Mouse (Mus musculus) cerebellum, adult 2 months (tissue): ENCODE data around the gene Caln1. TPM values are rescaled to one million over a fixed set of nuclear protein-coding genes. Genes with fewer than 3 reads are reported as not detected.
A peak's percentile ranks its signal among the peaks of the same experiment; 100 is the strongest.

ENCODE experiments used
- DNase-seq, 2 experiments: peaks; one replicate each; pipeline ENCODE4 v3.0.0; 2021
- H3K27ac ChIP-seq: fragments of 200-500 bp; 2 replicates; pipeline ENCODE4 v1.5.1; 2012; ENCODE audit warnings: low read length, control low read depth, inconsistent platforms; ENCODE audit not compliant: insufficient read depth
- H3K27me3 ChIP-seq: fragments of 200-500 bp; 2 replicates; pipeline ENCODE4 v1.6.1; 2012; ENCODE audit warnings: inconsistent platforms, mild to moderate bottlenecking, low read length, moderate library complexity; ENCODE audit not compliant: control insufficient read depth, insufficient read depth
- H3K4me1 ChIP-seq: fragments of 200-500 bp; 2 replicates; pipeline ENCODE4 v1.6.1; 2011; ENCODE audit warnings: low read length; ENCODE audit not compliant: control insufficient read depth, insufficient read depth
- H3K4me3 ChIP-seq: fragments of 200-500 bp; replicated peaks from 2 replicates; pipeline ENCODE3; 2011; ENCODE audit warnings: mild to moderate bottlenecking, low read depth, low read length, control low read depth; ENCODE audit not compliant: insufficient read depth
- CTCF ChIP-seq: fragments of 200-500 bp; IDR thresholded peaks from 2 replicates; pipeline ENCODE4 v1.5.1; 2011; ENCODE audit warnings: low read depth, mild to moderate bottlenecking, control low read depth, low read length, moderate library complexity, borderline replicate concordance; ENCODE audit not compliant: insufficient read depth
- POLR2A ChIP-seq: fragments of 200-500 bp; IDR thresholded peaks from 2 replicates; pipeline ENCODE4 v1.6.1; 2011; ENCODE audit warnings: low read length, control low read depth, borderline replicate concordance; ENCODE audit not compliant: insufficient read depth
- WGBS: fragments of 180-500 bp; shearing (Covaris S2); methylation state at CpG from one replicate; pipeline ENCODE4 v1.1.7; 2018; 5-methylcytosine and 5-hydroxymethylcytosine counted together
- polyA plus RNA-seq: library from polyadenylated mRNA; depleted of rRNA; stranded (reverse); fragments of >200 nt; gene quantifications from 2 replicates; pipeline ENCODE4 v1.2.3, GENCODE M21; 2012

Gene Caln1
- polyA plus RNA-seq, 1 experiment, result 123 TPM

DNA sequence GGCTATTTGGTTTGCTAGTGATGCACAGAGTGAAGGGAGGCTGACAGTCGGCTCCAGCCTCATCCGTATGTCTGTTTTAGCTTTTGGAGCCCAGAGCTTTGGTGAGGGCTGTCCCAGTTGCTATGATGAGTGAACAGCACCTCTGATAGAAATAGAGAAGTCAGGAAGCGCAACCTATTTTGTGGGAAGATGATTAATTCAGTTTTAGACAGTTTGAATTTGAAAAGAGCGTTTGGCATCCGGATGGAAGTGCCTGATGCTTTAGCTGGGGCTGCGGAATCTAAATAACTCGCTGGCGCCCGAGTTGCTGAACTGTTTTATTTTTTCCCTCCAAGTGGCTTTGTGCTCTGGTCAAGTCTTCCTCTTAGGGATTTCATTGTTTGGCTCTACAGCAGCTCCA lies 133.3 kb downstream of the Caln1 start:
- no peak for DNase-seq
- H3K4me3 ChIP-seq, result no peak overlapping the region
- no peaks in the 10 kb centered on the region for H3K27me3 ChIP-seq
- no peak for TF ChIP-seq POLR2A
- TF ChIP-seq CTCF, result no peak
- no peak overlapping the region for H3K27ac ChIP-seq
- 75% methylated on average over 9 of the region's 9 CpGs for WGBS
- H3K4me1 ChIP-seq, result peaks cover 15% of the 10 kb centered on the region

DNA sequence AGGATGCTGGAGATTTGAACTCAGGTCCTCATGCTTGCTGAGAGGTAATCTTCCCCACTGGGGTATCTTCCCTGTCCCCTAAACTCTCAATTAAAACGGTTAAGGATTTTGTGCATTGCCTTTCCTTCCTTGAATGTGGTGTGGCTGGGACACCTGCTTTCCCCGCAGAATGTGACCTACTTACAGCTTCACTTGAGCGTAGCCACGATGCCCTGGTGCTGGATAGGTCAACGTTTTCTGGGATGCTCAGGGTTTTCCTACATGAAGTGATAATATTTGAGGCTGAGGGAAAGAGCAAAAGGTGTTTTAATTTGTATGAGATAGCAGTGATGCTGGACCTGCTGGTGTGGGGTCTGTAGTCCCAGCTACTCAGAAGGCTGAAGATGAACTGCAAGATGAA lies 135.6 kb downstream of the Caln1 start:
- TF ChIP-seq CTCF (no peak), POLR2A (no peak)
- DNase-seq, result peak; percentile 42 to 45
- Histone ChIP-seq H3K4me3 (no peak overlapping the region), H3K27ac (peak overlapping the region; percentile 78; the same call in 1 of the 2 replicates), H3K27me3 (no peaks in the 10 kb centered on the region), H3K4me1 (peaks cover 15% of the 10 kb centered on the region)
- WGBS, result 12% methylated on average over 5 of the region's 5 CpGs

- TF ChIP-seq POLR2A (no peak), CTCF (no peak)
- 59% methylated on average over 2 of the region's 2 CpGs for WGBS
- H3K4me1 ChIP-seq, result peaks cover 8% of the 10 kb centered on the region; the same call in 1 of the 2 replicates
- no peak overlapping the region for H3K4me3 ChIP-seq
- H3K27ac ChIP-seq, result no peak overlapping the region
- peak in 1 of 2 experiments; percentile 23 for DNase-seq
- no peaks in the 10 kb centered on the region for H3K27me3 ChIP-seq
These were observed 141.3 kb downstream of the Caln1 start for GRCm38 (mm10) chr5:130510516-130510915.

DNA sequence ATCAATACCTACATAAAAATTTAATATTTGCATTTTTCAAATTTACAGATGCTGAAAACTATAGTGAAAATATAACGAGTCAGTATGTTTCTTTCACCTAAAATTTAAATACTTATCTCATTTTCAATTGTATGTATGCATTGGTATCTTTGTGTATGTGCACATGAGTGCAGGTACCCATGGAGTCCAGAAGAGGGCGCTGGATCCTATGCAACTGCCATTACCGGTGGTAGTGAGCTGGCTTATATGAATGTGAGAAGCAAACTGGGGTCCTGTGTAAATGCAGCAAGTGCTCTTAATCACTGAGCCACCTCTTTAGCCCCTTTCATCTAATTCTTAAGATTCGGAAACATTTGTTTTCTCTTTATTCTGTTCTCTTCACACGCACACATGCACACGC lies 146.1 kb downstream of the Caln1 start:
- Histone ChIP-seq H3K4me1 (peaks cover 12% of the 10 kb centered on the region), H3K27ac (no peak overlapping the region), H3K27me3 (no peaks in the 10 kb centered on the region), H3K4me3 (no peak overlapping the region)
- no peak for DNase-seq
- no peak for TF ChIP-seq POLR2A
- TF ChIP-seq CTCF, result no peak
- 87% methylated on average over 6 of the region's 6 CpGs for WGBS

DNA sequence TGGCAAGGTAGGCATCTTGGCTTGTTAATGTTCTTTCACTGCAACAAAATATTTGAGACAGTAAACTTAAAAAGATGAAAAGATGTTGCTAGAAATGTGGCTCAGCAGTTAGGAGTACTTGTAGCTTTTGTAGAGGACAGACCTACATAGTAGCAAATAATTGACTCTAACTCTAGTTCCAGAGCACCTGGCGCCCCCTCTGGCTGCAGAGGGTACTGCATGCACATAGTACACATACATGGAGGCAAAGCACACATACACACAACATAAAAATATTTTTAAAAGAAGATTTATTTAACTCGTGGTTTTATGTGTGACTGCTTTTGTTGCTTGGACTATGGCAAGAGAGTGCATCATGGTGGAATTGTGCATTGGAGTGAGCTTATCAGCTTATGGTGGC lies 151.3 kb downstream of the Caln1 start:
- H3K4me1 ChIP-seq, result peaks cover 5% of the 10 kb centered on the region
- TF ChIP-seq POLR2A (no peak), CTCF (peak; percentile 45; the same call in 1 of the 2 replicates)
- DNase-seq, result no peak
- H3K4me3 ChIP-seq, result no peak overlapping the region
- H3K27ac ChIP-seq, result no peak overlapping the region
- no peaks in the 10 kb centered on the region for H3K27me3 ChIP-seq
- 78% methylated on average over 2 of the region's 2 CpGs for WGBS

GRCm38 (mm10) chr5:130527416-130527815 lies 158.2 kb downstream of the Caln1 start:
- TF ChIP-seq CTCF (no peak), POLR2A (no peak)
- H3K4me1 ChIP-seq, result peaks cover 6% of the 10 kb centered on the region
- WGBS, result 53% methylated on average over 2 of the region's 2 CpGs
- H3K4me3 ChIP-seq, result no peak overlapping the region
- no peak overlapping the region for H3K27ac ChIP-seq
- no peaks in the 10 kb centered on the region for H3K27me3 ChIP-seq
- DNase-seq, result peak in 1 of 2 experiments; percentile 51

GRCm38 (mm10) chr5:130547496-130547895 lies 178.2 kb downstream of the Caln1 start:
- TF ChIP-seq POLR2A (no peak), CTCF (no peak)
- DNase-seq, result peak in 1 of 2 experiments; percentile 36
- peaks cover 6% of the 10 kb centered on the region for H3K4me1 ChIP-seq
- no peaks in the 10 kb centered on the region for H3K27me3 ChIP-seq
- no peak overlapping the region for H3K4me3 ChIP-seq
- 55% methylated on average over 5 of the region's 5 CpGs for WGBS
- no peak overlapping the region for H3K27ac ChIP-seq

DNA sequence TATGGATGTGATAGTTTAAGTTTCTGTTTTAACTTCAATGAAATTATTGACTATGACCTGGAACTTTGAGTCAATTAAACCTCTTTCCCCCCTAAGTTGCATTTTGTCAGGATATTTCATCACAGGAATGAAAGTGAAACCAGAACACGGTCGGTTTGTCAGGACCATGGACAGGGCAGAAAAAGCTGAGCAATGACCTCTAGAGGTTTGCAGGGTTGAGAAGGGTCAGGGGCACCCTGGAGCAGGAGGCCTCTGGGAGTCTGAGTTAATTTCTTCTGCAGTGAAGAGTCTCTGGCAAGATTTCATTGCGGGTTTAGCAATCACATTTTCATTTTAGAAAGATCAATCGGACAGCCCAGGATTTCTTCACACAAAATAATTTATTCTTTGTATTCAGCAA lies 184.7 kb downstream of the Caln1 start:
- 81% methylated on average over 4 of the region's 4 CpGs for WGBS
- no peak overlapping the region for H3K4me3 ChIP-seq
- H3K4me1 ChIP-seq, result no peaks in the 10 kb centered on the region; the same call in 1 of the 2 replicates
- TF ChIP-seq POLR2A (no peak), CTCF (no peak)
- no peak for DNase-seq
- no peaks in the 10 kb centered on the region for H3K27me3 ChIP-seq
- H3K27ac ChIP-seq, result no peak overlapping the region
